Mouse (Mus musculus): ENCODE data around the gene Kctd11.
A peak's percentile ranks its signal among the peaks of the same experiment; 100 is the strongest.
"Not testable (repeated sequence)": the region's sequence is repeated elsewhere in the genome, so short reads cannot be mapped to it uniquely, and the experiment has no call there.

Kctd11 gene

DNA sequence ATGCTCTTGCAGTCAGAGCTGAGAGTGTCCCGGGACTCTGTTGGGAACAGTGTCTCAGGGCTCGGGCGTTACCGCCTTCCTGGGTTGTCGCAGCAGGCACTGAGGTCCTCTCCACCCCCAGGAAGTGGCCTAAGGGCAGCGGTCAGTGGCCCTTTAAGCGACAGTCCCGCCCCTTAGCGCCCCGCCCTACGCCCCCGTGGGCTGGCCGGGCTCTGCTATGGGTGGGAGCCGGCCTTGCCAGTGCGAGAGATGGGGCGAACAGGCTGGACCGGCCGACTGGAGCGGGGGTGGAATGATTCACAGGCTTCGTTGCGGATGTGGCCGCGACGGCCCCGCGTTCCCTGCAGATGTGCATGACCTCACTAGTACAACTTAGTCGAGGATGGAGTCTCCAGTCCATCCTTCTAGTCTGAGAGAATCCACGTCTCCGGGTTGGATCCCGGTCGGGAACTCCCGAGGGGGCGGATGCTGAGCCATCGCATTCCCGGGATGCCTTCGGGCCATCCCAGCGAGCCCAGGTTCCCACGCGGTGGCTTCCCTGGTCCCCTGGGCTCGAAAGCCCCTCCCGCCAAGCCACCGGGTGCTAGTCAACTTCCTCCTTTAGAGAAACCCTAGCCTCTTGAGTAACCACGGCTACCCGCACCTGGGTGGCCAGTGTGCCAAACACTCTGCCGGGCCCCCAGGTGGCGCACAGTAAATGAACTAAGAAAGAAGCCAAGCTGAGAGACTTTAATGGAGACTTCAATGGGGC is at the start of gene Kctd11:
Gene Kctd11, minus strand, starts transcription at position 554 of the 751 bp plus-strand sequence.
- peak; percentile 97 for DNase-seq (ENCODE audit: extremely low read depth, insufficient read length, low spot score)

DNA sequence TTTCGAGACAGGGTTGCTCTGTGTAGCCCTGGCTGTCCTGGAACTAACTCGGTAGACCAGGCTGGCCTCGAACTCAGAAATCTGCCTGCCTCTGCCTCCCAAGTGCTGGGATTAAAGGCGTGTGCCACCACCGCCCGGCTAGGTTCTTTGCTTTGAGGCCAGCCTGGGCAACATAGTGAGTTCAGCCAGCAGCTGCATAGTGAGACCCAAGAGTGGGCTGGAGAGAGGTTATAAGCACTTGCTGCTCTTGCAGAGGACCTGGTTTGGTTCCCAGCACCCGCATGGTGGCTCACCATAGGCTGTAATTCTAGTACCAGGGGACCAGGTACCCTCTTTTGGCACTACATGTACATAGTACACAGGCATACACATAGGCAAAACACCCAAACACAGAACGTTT is 49.0 kb upstream of the Kctd11 start:
- DNase-seq (ENCODE audit: extremely low read depth, insufficient read length, low spot score), result not testable (repeated sequence)

DNA sequence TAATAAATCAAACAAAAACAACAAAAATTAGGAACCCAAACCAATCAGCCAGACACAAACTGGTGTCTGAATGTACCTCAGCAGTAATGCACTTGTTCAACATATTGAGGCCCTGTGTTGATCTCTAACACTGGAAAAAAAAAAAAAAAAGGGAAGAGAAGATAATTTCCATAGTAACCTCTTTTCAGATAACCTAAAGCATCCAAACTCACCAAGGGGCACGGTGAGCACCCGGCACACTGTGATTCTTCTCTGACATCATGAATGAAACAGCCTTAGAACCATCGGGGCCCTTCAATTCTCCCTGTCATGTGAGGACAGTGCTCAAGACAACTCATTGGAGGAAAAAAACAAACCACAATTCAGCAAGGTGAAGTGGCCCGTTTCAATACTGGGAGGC is 48.5 kb upstream of the Kctd11 start:
- no peak for DNase-seq (ENCODE audit: extremely low read depth, insufficient read length, low spot score)

DNA sequence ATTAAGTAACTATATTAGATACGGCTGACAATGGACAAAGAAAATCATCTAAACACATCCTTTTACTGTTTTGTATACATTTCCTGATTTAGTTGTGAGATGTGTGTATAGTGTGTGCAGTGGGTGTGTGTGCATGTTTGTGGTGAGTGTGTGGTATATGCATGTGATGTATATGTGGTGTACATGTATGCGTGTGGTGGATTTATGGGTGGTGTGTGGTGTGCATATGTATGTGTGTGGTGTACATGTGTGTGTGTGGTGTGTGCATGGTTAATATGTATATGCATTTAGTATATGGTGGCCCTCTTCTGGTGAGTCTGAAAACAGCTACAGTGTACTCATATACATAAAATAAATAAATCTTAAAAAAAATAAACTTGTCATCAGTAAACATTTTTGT is 46.3 kb upstream of the Kctd11 start:
- DNase-seq (ENCODE audit: extremely low read depth, insufficient read length, low spot score), result no peak

DNA sequence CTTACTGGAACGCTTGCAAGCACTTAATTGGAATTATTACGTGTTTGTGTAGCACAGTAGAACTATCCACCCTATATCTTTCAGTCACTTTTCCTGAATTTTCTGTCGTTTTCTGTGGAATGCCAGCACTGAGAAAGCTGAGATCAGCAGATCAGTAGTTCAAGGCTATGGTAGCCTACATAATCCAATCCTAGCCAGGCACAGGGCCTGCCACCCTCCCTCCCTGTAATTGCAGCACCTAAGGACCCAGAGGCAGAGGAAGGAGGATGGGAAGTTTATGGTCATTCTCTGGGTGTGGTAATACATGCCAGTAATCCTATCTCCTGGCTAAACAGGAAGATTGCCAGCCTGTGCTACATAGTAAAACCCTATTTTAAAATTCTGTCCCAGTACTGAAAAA is 41.6 kb upstream of the Kctd11 start:
- no peak for DNase-seq (ENCODE audit: extremely low read depth, insufficient read length, low spot score)

DNA sequence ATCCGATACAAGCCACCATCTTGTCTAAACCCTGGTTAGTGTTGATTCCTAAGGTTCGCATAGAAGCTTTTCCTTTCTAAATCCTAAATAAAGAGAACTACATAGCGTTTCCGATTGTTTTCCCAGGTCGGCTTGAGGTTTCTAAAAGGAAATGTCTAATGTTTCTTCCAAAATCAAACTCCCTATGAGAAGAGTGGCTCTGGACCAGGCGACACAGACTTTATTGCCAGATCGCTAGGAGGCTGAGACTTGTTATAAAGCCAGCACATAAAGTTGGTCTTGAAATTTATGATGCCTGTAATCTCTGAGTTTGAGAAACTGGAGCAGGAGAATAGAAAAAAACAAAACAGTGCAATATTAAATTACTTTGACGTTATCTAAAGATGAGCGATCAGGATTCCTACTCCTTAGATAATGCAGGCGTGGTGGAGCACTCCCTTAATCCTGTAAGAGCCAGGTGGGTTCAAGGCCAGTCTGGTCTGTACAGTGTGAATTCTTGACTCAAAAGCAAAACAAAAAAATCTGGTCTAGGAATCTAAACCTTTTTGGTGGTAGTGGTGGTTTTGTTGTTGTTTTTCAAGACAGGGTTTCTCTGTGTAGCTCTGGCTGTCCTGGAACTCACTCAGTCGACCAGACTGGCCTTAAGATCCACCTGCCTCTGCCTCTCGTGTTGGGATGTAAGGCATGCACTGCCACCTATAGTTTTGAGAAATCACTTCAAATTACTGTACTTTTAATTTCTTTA is 41.0 kb upstream of the Kctd11 start:
- peak; percentile 36 for DNase-seq (ENCODE audit: extremely low read depth, insufficient read length, low spot score)

DNA sequence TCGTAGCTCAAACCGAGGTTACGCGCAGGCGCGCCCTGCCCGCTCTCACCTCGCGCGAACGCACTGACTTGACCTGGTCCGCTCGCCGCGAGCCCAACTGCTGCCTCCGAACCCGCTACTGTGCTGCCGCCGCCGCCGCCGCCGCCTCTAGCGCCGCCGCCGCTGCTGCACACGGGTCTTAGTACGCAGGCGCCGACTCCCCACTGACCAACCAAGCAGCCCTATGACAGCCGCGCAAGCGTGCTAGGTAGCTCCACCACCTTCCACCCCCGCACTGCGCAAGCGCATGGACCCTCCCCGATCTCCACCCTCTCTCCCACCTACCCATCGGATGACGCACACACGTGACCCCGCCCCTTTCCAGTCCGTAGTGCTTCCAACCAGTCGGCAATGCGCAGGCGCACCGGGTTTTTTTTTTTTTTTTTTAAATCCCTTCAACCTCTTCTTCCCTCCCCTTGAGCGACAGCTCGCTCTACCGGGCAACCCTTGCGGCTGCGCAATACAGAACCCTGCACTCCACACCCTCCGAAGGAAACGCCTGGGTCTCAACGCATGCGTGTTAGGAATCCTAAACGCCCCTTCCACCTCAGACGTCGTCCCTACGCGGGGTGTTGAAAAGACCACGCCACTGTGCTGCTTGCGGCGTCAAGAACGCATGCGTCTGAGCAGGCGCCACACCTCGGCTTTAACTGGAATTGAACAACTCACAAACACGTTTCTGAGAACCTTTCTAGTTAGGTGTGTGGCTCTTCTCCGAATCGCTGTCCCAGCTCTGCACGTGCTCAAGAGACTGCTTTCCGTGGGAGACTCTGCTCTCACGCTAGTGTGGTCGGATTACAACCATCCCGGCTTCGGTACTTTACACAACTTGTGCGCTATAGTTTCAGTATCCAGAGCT is 40.2 kb upstream of the Kctd11 start, which contains the start of gene Eif5a:
Gene Eif5a, minus strand, starts transcription at position 845 of the 898 bp plus-strand sequence.
- DNase-seq (ENCODE audit: extremely low read depth, insufficient read length, low spot score), result peak; percentile 100

DNA sequence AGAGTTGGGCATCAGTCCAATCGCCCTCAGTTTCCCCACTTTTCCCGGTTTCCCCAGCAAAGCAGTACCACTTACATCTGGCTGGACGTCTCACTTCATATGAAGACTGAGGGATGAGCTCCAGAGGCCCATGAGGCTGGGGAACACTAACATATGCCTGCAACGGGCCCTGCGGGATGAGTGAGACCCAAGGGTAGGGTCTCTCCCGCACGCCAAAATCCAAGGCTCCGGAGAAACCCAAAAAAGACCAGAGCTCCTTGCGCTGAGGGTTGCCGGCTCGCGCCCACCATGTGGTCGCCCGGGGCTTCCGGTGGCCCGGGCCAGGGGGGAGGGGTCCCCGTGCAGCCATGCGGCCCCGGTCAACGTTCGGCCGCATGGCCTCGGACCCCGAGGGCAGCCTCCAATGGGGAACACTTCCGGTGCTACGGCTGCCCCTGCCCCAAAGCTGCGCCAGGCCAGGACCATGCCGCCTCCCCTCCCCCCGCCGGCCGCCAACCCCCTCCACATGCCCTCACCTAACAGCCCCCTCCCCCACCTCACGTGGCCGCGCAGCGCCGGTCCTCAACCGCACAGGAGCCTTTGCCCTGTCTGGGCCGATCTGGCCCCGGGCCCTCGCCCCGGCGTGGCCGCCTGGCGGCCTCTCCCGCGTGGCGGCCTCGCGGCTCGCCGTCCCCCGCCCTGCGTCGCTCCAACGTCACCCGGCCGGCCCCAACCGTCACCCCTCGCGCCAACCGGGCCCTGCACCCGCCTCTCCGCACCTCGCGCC is 39.2 kb upstream of the Kctd11 start:
- DNase-seq (ENCODE audit: extremely low read depth, insufficient read length, low spot score), result peak; percentile 65

DNA sequence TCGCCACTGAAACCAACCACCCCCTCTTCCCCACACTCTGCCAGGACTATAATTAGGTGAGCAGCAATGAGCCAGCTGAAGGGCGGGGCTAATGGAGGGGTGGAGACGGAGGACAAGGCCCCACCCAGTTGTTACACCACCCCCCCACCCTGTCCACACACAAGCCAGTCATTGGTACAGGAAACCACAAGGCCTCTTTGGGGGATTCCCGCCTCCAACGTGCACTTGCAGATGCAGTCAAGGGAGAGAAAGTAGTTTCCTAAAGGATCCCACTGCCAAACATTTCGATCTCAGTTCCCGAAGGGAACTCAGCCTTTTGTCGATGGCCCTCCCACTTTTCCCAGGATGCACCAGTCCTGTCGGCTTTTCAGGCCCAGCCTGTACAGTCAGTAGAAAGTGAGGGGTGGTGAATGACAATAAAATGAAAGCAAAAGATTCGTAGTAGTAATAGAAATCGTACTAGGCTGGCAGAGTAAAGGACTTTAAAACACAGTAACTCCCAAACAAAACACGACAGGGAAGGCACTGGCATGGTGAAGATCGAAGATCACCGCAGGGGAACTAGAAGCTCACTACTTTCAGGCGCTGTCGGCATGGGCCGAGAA is 38.6 kb upstream of the Kctd11 start:
- DNase-seq (ENCODE audit: extremely low read depth, insufficient read length, low spot score), result peak; percentile 82

DNA sequence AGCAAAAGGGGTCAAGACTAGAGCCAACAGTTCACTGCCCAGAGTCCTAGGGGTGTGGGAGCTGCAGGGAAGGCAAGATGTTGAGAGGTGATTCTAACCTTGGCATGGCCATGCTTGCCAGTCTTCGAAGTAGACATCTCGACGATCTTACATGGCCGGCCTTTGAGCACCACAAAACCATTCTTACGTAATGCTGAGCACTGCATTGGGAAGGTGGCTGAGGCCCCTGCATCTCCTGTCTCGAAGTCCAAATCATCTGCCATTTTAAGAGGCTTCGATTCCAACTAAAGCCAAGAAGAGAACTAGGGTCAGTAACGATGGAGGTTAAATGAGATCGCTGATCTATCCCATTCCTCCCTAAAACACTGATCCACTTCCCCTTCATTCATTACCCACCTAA is 37.8 kb upstream of the Kctd11 start:
- DNase-seq (ENCODE audit: extremely low read depth, insufficient read length, low spot score), result no peak

DNA sequence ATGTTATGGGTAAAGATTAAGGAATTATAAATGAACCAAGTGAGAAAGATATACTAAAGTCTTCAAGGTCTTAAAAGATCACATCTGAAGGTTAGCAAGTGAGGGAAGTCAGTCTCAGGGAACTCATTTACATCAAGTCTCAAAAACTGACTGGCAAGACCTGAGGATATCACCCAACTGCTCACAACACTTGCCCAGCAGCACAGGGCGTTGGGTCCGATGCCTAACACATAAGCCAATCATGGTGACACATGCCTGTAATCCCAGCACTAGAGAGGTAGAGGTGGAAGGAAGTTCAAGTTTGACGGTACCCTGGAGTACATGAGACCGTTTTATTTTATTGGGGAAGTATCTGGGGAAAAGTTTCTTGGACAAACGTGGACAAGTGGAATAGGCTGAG is 36.9 kb upstream of the Kctd11 start:
- no peak for DNase-seq (ENCODE audit: extremely low read depth, insufficient read length, low spot score)

DNA sequence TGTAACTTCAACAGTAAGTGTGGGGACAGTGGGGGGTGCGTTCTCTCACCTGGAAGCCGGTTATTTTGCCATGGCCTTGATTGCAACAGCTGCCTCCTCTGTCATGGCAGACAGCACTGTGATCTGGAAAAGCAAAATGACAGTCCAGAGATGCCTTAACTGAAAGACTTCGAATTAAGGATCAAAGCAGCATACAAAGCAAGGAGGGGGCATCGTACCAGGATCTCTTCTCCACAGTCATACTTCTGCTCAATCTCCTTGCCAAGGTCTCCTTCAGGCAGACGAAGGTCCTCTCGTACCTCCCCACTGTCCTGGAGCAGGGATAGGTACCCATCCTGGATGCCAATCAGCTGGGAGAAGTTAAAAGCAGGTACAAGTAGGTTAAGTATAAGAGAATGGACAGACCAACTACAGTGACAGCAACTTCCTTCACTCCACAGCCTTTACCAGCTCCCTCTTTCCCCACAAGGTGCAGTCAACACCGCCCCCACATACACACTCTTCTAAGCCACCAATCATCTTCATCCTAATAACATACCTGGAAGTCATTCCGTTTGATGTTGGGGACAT is 36.3 kb upstream of the Kctd11 start:
- DNase-seq (ENCODE audit: extremely low read depth, insufficient read length, low spot score), result no peak

DNA sequence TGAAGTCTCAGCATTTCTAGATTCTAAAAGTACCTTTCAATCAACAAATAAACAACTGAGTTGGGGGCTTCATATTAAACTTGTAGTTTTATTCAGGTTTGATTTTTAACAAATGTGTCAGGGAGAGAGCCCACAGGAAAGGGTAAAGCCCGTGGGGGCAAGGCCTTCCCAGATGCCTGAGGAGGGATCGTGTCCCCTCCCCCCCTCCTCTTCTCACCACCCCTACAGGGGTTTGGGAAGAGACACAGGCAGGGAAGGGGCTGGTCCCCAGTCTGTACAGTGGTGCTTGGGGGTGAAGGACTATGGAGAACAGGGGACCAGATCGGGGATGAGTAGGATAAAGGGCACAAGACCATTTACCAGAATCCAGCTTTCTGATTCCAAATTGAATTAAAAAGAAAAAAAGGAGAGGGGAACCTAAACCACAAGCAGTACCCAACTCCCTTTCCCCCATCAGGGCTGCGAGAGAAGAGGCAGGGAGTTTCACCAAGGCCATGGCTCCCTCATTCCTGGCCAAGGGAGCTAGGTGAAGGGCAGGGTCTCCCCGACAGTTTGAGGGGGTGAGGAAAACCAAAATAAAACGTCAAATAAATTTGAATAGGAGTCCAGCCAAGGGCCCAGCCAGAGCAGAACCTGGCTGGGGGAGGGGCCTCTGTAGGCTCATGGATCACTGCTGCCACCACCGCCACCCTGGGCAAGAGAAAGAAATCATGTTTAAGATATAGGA is 35.6 kb upstream of the Kctd11 start:
- not testable (repeated sequence) for DNase-seq (ENCODE audit: extremely low read depth, insufficient read length, low spot score)

DNA sequence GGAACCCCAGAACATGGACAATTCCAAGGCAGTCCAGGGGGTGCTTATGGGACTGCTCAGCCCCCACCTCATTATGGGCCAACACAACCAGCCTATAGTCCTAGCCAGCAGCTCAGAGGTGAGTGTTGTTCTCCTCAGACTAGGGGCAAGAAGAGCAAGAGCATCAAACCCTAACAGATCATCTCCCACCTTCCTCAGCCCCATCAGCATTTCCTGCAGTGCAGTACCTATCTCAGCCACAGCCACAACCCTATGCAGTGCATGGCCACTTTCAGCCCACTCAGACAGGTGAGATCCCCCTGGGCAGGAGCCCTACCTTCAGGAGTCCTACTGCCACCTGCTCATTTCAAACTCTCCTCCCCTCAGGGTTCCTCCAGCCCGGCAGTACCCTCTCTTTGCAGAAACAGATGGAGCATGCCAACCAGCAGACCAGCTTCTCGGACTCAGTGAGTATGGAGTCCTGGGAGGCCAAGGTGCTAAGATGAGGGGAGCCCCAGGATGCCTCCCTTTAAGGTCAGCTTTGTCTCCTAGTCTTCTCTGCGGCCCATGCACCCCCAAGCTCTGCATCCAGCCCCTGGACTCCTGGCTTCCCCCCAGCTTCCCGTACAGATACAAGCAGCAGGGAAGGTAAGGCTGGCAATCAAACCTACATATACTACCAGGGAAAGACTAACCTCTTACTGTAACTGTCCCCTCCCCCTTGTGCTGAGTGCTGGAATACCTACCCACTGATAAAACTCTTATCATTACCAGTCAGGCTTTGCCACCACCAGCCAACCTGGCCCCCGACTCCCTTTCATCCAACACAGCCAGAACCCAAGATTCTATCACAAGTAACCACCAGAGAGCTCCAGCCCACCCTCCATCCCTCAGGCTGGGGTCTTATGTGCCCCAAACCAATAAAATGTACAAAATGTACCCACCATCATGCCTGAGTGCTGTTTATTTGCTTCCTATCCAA is 34.7 kb upstream of the Kctd11 start:
- DNase-seq (ENCODE audit: extremely low read depth, insufficient read length, low spot score), result no peak

DNA sequence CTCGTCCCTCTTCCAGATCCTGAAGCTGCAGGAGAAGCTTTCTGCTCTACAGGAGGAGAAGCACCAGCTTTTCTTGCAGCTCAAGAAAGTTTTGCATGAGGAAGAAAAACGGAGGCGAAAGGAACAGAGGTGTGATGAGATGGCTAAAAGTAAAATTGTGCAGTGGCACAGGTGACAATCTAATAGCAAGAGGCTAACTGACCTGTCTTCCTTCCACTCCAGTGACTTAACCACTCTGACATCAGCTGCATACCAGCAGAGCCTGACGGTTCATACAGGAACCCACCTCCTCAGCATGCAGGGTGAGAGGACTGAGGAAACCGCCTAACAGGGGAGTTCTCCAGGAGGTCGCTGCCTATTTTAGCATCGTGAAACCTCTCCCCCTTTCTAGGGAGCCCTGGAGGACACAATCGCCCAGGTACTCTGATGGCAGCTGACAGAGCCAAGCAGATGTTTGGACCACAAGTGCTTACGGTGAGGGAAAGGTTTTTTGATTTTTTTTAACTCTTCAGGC is 33.8 kb upstream of the Kctd11 start:
- no peak for DNase-seq (ENCODE audit: extremely low read depth, insufficient read length, low spot score)

DNA sequence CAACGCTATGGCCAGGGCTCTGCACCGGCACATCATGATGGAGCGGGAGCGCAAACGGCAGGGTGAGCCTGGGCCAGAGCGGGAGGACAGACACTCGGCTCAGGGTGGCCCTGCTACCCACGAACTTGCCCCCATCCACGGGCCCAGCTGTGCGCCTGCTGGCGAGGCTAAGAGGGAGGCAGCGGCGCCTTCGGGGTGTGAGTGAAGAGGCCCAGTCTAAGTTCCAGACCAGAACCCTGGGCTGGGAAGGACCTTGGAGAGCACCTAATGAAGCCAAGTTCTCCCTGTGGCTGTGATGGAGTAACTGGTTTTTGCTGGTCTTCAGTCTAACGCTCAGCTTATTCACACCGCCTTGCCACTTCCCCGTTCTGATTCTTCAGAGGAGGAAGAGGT is 33.2 kb upstream of the Kctd11 start:
- no peak for DNase-seq (ENCODE audit: extremely low read depth, insufficient read length, low spot score)

DNA sequence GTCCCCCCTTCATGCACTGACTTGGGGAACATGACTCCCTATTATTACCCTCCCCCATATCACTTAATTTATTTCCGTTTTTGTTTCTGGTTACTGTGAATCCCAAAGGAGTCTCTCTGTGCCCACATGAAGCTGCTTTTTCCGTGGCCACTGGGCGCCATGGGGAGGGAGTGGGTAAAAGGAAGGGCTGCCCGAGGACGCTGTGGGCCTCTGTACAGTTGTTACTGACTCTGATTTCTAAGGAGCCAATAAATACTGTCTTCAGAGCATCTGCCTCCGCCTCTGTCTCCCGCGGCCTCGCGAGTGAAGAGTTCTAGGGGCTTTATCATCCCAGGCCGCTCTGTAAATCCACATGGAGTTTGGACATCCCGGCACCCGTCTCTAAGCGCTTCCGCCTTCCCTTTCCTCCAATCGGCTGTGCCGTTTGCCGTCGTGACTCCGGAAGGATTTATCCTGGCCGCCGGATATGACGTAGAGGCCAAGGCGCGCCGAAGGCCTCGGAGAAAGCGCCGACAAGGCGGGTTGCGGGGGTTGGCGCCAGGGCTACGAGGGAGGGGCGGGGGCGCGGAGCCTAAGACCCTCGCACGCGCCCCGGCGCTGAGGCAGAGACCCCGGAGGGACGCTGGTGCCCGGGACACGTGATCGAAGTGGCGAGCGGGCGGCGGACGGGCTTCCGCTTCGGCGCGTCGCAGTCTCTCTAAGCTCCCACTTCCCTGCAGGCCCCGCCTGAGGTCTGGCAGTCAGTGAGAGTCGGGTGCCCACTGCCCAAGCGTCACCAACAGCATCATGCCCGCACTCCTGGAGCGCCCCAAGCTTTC is 32.6 kb upstream of the Kctd11 start, which contains the start of gene Gps2:
Gene Gps2, plus strand, starts transcription at position 335 of the 818 bp plus-strand sequence.
- peak; percentile 87 for DNase-seq (ENCODE audit: extremely low read depth, insufficient read length, low spot score)
